19 mouse cellular contexts compared by ENCODE assay signal in genomic region chr11:87259792-87260191, GRCm38 (mm10).
A peak's percentile ranks its signal among the peaks of the same experiment; 100 is the strongest.
DNase-seq lines count a peak whose midpoint lies in the region; ATAC-seq and TF ChIP-seq lines count a peak whose summit lies in the region.
"Had no signal": no experiment of that assay in that cellular context is flagged by ENCODE, and none has a peak within 500 bp of the region (broad histone marks: within the 10 kb centered on the region; RNA-seq: fewer than 3 reads in every experiment).

No protein-coding gene starts in this region.

- H3K27me3 ChIP-seq in heart, embryonic 11.5 days (ENCODE audit: control insufficient read depth, insufficient read depth, low read length): no peaks in the 10 kb centered on the region
- H3K27me3 ChIP-seq in liver, embryonic 11.5 days (replicated peaks; ENCODE audit: control insufficient read depth, insufficient read depth, low read length): no peaks in the 10 kb centered on the region
- no peaks in the 10 kb centered on the region for H3K27me3 ChIP-seq in megakaryocyte, embryonic 14.5 days (replicated peaks)
- H3K27me3 ChIP-seq: CH12.LX; forebrain, embryonic 12.5 days; neural tube, embryonic 15.5 days had no signal

- H3K36me3 ChIP-seq in heart, embryonic 11.5 days (ENCODE audit: control insufficient read depth, insufficient read depth, low read length): no peaks in the 10 kb centered on the region
- no peaks in the 10 kb centered on the region for H3K36me3 ChIP-seq in liver, embryonic 11.5 days (ENCODE audit: control insufficient read depth, insufficient read depth, low read length)
- no peaks in the 10 kb centered on the region for H3K36me3 ChIP-seq in megakaryocyte, embryonic 14.5 days (replicated peaks; ENCODE audit: low read length)
- H3K36me3 ChIP-seq: forebrain, embryonic 12.5 days; neural tube, embryonic 15.5 days had no signal

- H3K27ac ChIP-seq in heart, embryonic 11.5 days (ENCODE audit: low read depth, low read length): peak overlapping the region; percentile 4; the same call in 1 of the 2 replicates
- peak overlapping the region; percentile 80 for H3K27ac ChIP-seq in layer of hippocampus, adult 2 months
- peak overlapping the region; percentile 39 for H3K27ac ChIP-seq in liver, embryonic 11.5 days (ENCODE audit: low read depth, low read length)
- H3K27ac ChIP-seq: forebrain, embryonic 12.5 days; neural tube, embryonic 15.5 days had no signal

- no peak overlapping the region for H3K9ac ChIP-seq in heart, embryonic 11.5 days (ENCODE audit: low read depth, low read length)
- H3K9ac ChIP-seq in liver, embryonic 11.5 days (ENCODE audit: low read depth, low read length): no peak overlapping the region
- H3K9ac ChIP-seq: forebrain, embryonic 12.5 days; neural tube, embryonic 15.5 days had no signal

- H3K9me3 ChIP-seq in heart, embryonic 11.5 days (replicated peaks; ENCODE audit: control insufficient read depth, low read length): no peaks in the 10 kb centered on the region
- H3K9me3 ChIP-seq in liver, embryonic 11.5 days (ENCODE audit: control insufficient read depth, low read length): no peaks in the 10 kb centered on the region
- peaks cover 4% of the 10 kb centered on the region; the same call in 1 of the 2 replicates for H3K9me3 ChIP-seq in megakaryocyte, embryonic 14.5 days
- H3K9me3 ChIP-seq: forebrain, embryonic 12.5 days; neural tube, embryonic 15.5 days had no signal

- TF ChIP-seq CTCF in layer of hippocampus, adult 2 months (conservative IDR thresholded peaks at IDR 0.05): no peak

- H3K4me2 ChIP-seq in heart, embryonic 11.5 days: peak overlapping the region; percentile 17; the same call in 1 of the 2 replicates
- peak overlapping the region; percentile 47 for H3K4me2 ChIP-seq in liver, embryonic 11.5 days
- H3K4me2 ChIP-seq: forebrain, embryonic 12.5 days; neural tube, embryonic 15.5 days had no signal

- H3K4me3 ChIP-seq in heart, embryonic 11.5 days (ENCODE audit: low read depth, low read length): no peak overlapping the region
- no peak overlapping the region for H3K4me3 ChIP-seq in layer of hippocampus, adult 2 months
- H3K4me3 ChIP-seq in liver, embryonic 11.5 days (ENCODE audit: low read depth, low read length): no peak overlapping the region
- peak overlapping the region; percentile 87 for H3K4me3 ChIP-seq in megakaryocyte, embryonic 14.5 days (replicated peaks)
- H3K4me3 ChIP-seq: forebrain, embryonic 12.5 days; myocyte; neural tube, embryonic 15.5 days had no signal

- no peak for DNase-seq in heart, adult 8-10 months (ENCODE audit: low spot score)
- DNase-seq in layer of hippocampus, adult 2 months (ENCODE audit: low spot score in 2 of 2): no peak
- DNase-seq in layer of hippocampus, adult 11-12 months (ENCODE audit: low spot score): no peak
- DNase-seq in liver, embryonic 11.5 days (ENCODE audit: low spot score): no peak
- DNase-seq in cerebellum, postnatal 36 days: no peak
- DNase-seq in lung, postnatal 36 days: no peak
- DNase-seq: cerebellum, adult 8-10 months; embryo, embryonic 11 days; gastrocnemius, postnatal 14 days; kidney, postnatal 4 days; lung, postnatal 4 days; midbrain, embryonic 14.5 days; retina, postnatal 1 day had no signal

- ATAC-seq in heart, embryonic 11.5 days (replicated peaks; ENCODE audit: insufficient number of reproducible peaks, low FRiP score, low TSS enrichment): no peak
- ATAC-seq in liver, embryonic 11.5 days (replicated peaks; ENCODE audit: low FRiP score): no peak

- H3K4me1 ChIP-seq in heart, embryonic 11.5 days (ENCODE audit: control insufficient read depth, insufficient read depth, low read length): peaks cover 12% of the 10 kb centered on the region
- H3K4me1 ChIP-seq in liver, embryonic 11.5 days (replicated peaks; ENCODE audit: control insufficient read depth, insufficient read depth, low read length): peaks cover 9% of the 10 kb centered on the region
- peaks cover 76% of the 10 kb centered on the region for H3K4me1 ChIP-seq in megakaryocyte, embryonic 14.5 days

- WGBS in heart, embryonic 11.5 days (ENCODE audit: insufficient replicate concordance): 56% methylated on average over 10 of the region's 10 CpGs
- 36% methylated on average over 10 of the region's 10 CpGs for WGBS in liver, embryonic 11.5 days

Comparison
In these comparisons a context has a peak if more than half of its experiments do, and no peak if none do; other contexts are left out.
1. H3K27ac ChIP-seq: peak in every context shown above with its lines; median percentile 80 in layer of hippocampus, adult 2 months; 39 in liver, embryonic 11.5 days; 4 in heart, embryonic 11.5 days.